Mouse (Mus musculus) urinary bladder, postnatal 10 days (tissue): Measurements from ENCODE around the gene Psmb3.
A peak's percentile ranks its signal among the peaks of the same experiment; 100 is the strongest.
"Not testable (repeated sequence)": the region's sequence is repeated elsewhere in the genome, so short reads cannot be mapped to it uniquely, and the experiment has no call there.

ENCODE experiments used
- DNase-seq: peaks from one replicate; pipeline ENCODE4 v3.0.0; 2022; ENCODE audit warnings: low spot score

The Psmb3 gene

GRCm38 (mm10) chr11:97695712-97696401, 7.3 kb upstream of the Psmb3 start:
- no peak for DNase-seq

- DNase-seq: no peak
These were observed 6.5 kb upstream of the Psmb3 start for GRCm38 (mm10) chr11:97696669-97697068.

- no peak for DNase-seq
These were observed 5.9 kb upstream of the Psmb3 start for GRCm38 (mm10) chr11:97697199-97697890.

GRCm38 (mm10) chr11:97697891-97698529, 5.2 kb upstream of the Psmb3 start:
- DNase-seq: no peak

- peak; percentile 52 for DNase-seq
These were observed 4.2 kb upstream of the Psmb3 start for GRCm38 (mm10) chr11:97698741-97699611.

- no peak for DNase-seq
These were observed 3.6 kb upstream of the Psmb3 start for GRCm38 (mm10) chr11:97699626-97700002.

- peak; percentile 63 for DNase-seq
These were observed 3.0 kb upstream of the Psmb3 start, which contains the start of gene Pcgf2 for GRCm38 (mm10) chr11:97700003-97700745. Gene Pcgf2, minus strand, starts transcription at chr11:97700497.

GRCm38 (mm10) chr11:97700746-97701580, 2.2 kb upstream of the Psmb3 start:
- no peak for DNase-seq

- DNase-seq: no peak
These were observed 1.4 kb upstream of the Psmb3 start for GRCm38 (mm10) chr11:97701581-97702392.

GRCm38 (mm10) chr11:97702393-97702745, 830 bp upstream of the Psmb3 start:
- DNase-seq: peak; percentile 71

GRCm38 (mm10) chr11:97710067-97710466, 6.9 kb downstream of the Psmb3 start:
- DNase-seq: not testable (repeated sequence)

GRCm38 (mm10) chr11:97711200-97711900, 8.2 kb downstream of the Psmb3 start:
- DNase-seq: no peak

- DNase-seq: no peak
These were observed 9.1 kb downstream of the Psmb3 start for GRCm38 (mm10) chr11:97712286-97712685.

GRCm38 (mm10) chr11:97713896-97714295, 10.7 kb downstream of the Psmb3 start:
- DNase-seq: no peak

GRCm38 (mm10) chr11:97714356-97714755, 11.2 kb downstream of the Psmb3 start:
- no peak for DNase-seq

GRCm38 (mm10) chr11:97714784-97715760, 11.9 kb downstream of the Psmb3 start:
- DNase-seq: no peak

GRCm38 (mm10) chr11:97716021-97716420, 12.8 kb downstream of the Psmb3 start:
- no peak for DNase-seq
